Mouse (Mus musculus) lung, adult 2 months (tissue): Measurements from ENCODE around the gene Lamp1.

Experiments used
- CTCF ChIP-seq: fragments of 200-500 bp; IDR thresholded peaks from 2 replicates; pipeline ENCODE4 v1.5.1; 2011; ENCODE audit warnings: mild to moderate bottlenecking, low read length, control low read depth; ENCODE audit not compliant: insufficient read depth
- POLR2A ChIP-seq: fragments of 200-500 bp; IDR thresholded peaks from 2 replicates; pipeline ENCODE4 v1.6.1; 2011; ENCODE audit warnings: low read depth, mild to moderate bottlenecking, control low read depth, low read length, borderline replicate concordance; ENCODE audit errors: extremely low read depth

DNA sequence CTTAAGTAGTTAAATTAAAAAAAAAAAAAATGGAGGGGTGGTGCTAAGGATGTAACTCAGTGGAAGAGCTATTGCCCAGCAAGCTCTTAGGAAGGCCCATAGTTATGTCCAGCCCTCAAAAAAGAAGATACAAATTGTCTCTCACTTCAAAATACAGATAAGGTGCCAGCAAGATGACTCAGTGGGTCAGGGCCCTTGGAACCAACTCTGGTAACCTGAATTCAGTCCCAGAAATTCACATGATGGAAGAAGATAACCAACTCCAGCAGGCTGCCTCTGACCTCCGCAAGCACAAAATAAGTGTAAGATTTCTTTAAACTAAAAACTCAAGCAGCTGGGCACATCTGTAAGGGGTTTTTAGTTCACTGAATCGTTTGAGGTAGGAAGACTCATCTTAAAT is 10.5 kb upstream of the Lamp1 start:
- TF ChIP-seq CTCF (no peak), POLR2A (no peak)
